Mouse (Mus musculus): Measurements from ENCODE around the gene Bcl2l11. TPM values are rescaled to one million over a fixed set of nuclear protein-coding genes. Genes with fewer than 3 reads are reported as not detected.

Bcl2l11 gene
- total and polyA plus RNA-seq, 3 experiments, result 2.3 to 6.3 TPM; not detected in 1

DNA sequence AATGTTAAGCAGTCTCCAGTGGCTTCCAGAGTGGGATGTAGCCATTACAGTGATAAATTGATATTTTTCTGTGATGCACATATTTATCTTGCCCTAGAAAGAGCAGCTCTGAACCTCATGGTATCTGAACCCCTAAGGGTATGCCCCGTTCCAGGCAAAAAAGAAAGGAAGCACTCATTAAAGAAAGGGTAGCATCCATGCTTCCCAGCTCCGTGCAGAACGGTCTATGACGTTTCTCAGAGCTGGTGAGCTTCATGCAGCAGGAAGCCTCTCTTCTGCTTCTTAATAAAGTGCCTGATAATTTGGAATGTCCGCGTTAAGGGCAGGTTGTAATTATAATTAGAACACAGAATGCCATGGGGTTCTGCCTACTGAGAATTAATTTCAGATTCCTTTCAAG is 46.5 kb upstream of the Bcl2l11 start:
- Histone ChIP-seq H3K79me2 (ENCODE audit: control insufficient read depth, insufficient read depth, low read length, poor library complexity) (no peaks in the 10 kb centered on the region), H3K9ac (ENCODE audit: control insufficient read depth, low read depth, low read length, poor library complexity, severe bottlenecking) (no peak overlapping the region), H3K9me3 (replicated peaks; ENCODE audit: insufficient read depth, low read length) (no peaks in the 10 kb centered on the region), H3K27ac (ENCODE audit: control insufficient read depth, low read depth, low read length) (no peak overlapping the region), H3K27me3 (ENCODE audit: control insufficient read depth in 1 of 2, insufficient read depth in 2 of 2, low read length in 2 of 2) (no peaks in the 10 kb centered on the region), H3K36me3 (ENCODE audit: control insufficient read depth in 1 of 2, insufficient read depth in 2 of 2, low read length in 2 of 2) (peaks cover 0 to 18% of the 10 kb centered on the region in 2 experiments; a peak in 2 of 4 replicates), H3K4me1 (ENCODE audit: control insufficient read depth in 1 of 2, insufficient read depth in 2 of 2, low read length in 2 of 2) (peaks cover 6 to 21% of the 10 kb centered on the region in 2 experiments), H3K4me3 (ENCODE audit: control insufficient read depth in 1 of 2, insufficient read depth in 1 of 2, low read depth in 2 of 2, low read length in 2 of 2) (no peak overlapping the region)
- DNase-seq (ENCODE audit: low read depth, low spot score), result no peak
- TF ChIP-seq JUND (IDR thresholded peaks at IDR 0.05; ENCODE audit: low read depth, low read length) (no peak), RCOR1 (IDR thresholded peaks at IDR 0.05; ENCODE audit: low read depth, low read length) (no peak), CHD1 (IDR thresholded peaks at IDR 0.05; ENCODE audit: low read depth, low read length) (no peak), POLR2AphosphoS5 (IDR thresholded peaks at IDR 0.05; ENCODE audit: borderline replicate concordance, low read depth, low read length) (no peak), NELFE (IDR thresholded peaks at IDR 0.05; ENCODE audit: low read depth, low read length) (no peak), TCF12 (IDR thresholded peaks at IDR 0.05; ENCODE audit: low read depth, low read length) (no peak), MAX (IDR thresholded peaks at IDR 0.05; ENCODE audit: low read length) (no peak), ZC3H11A (IDR thresholded peaks at IDR 0.05; ENCODE audit: low read depth, low read length) (no peak), POLR2A (IDR thresholded peaks at IDR 0.05; ENCODE audit: control insufficient read depth in 1 of 2, insufficient read depth in 1 of 2, low read depth in 1 of 2, low read length in 2 of 2, poor library complexity in 1 of 2) (no peak), TAL1 (IDR thresholded peaks at IDR 0.05; ENCODE audit: low read length) (no peak), GATA1 (IDR thresholded peaks at IDR 0.05; ENCODE audit: low read depth, low read length) (no peak), MAFK (IDR thresholded peaks at IDR 0.05; ENCODE audit: borderline replicate concordance, low read depth, low read length) (no peak)

DNA sequence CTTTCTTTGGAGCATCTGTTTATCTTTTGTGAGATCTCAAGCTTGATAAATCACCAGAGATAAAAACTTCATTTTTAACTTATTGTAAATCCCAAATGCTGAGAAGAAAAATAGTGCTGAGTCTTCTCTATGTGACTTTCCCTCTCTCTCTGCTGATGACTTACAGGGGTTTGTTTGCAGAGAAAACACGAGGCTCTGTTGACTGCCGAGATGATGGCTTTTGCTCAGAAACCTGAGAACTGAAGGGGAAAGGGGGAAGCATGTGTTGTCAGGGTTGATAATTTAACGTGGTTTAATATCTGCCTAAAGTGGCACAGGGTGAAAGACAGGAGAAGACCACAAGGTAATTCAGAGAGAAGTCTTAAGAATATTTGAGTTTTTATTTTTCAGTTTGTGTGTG is 42.0 kb upstream of the Bcl2l11 start:
- H3K9me3 ChIP-seq (replicated peaks; ENCODE audit: insufficient read depth, low read length), result no peaks in the 10 kb centered on the region
- H3K27ac ChIP-seq (ENCODE audit: control insufficient read depth, low read depth, low read length), result peak overlapping the region; percentile 75
- peak; percentile 78 for DNase-seq (ENCODE audit: low read depth, low spot score)
- peak overlapping the region; percentile 13 for H3K9ac ChIP-seq (ENCODE audit: control insufficient read depth, low read depth, low read length, poor library complexity, severe bottlenecking)
- no peaks in the 10 kb centered on the region for H3K79me2 ChIP-seq (ENCODE audit: control insufficient read depth, insufficient read depth, low read length, poor library complexity)
- no peaks in the 10 kb centered on the region for H3K27me3 ChIP-seq (ENCODE audit: control insufficient read depth in 1 of 2, insufficient read depth in 2 of 2, low read length in 2 of 2)
- H3K4me1 ChIP-seq (ENCODE audit: control insufficient read depth in 1 of 2, insufficient read depth in 2 of 2, low read length in 2 of 2), result peaks cover 26% of the 10 kb centered on the region in 2 experiments
- 0 out of 2 replicates have a peak, but pooled peaks have one; percentile 12 for TF ChIP-seq ZNF384 (IDR thresholded peaks at IDR 0.05; ENCODE audit: low read depth, low read length)
- peak; percentile 81 for TF ChIP-seq ETS1 (IDR thresholded peaks at IDR 0.05; ENCODE audit: low read depth, low read length)
- peak; percentile 90 for TF ChIP-seq MXI1 (IDR thresholded peaks at IDR 0.05; ENCODE audit: low read depth, low read length)
- no peak for TF ChIP-seq MEF2A (IDR thresholded peaks at IDR 0.05; ENCODE audit: extremely low read depth, insufficient replicate concordance, low read depth, low read length, poor library complexity, severe bottlenecking)
- TF ChIP-seq POLR2A (IDR thresholded peaks at IDR 0.05; ENCODE audit: control insufficient read depth in 1 of 2, insufficient read depth in 1 of 2, low read depth in 1 of 2, low read length in 2 of 2, poor library complexity in 1 of 2), result no peak
- peak; percentile 15; the same call in 1 of the 2 replicates for TF ChIP-seq CHD2 (IDR thresholded peaks at IDR 0.05; ENCODE audit: low read length)
- TF ChIP-seq E2F4 (IDR thresholded peaks at IDR 0.05; ENCODE audit: borderline replicate concordance, low read depth, low read length), result no peak
- peak; percentile 82 to 90 for TF ChIP-seq EP300 (IDR thresholded peaks at IDR 0.05; ENCODE audit: low read depth in 1 of 2, low read length in 2 of 2)
- no peak for TF ChIP-seq ZKSCAN1 (IDR thresholded peaks at IDR 0.05; ENCODE audit: low read depth, low read length)
- no peak for TF ChIP-seq ELF1 (IDR thresholded peaks at IDR 0.05; ENCODE audit: low read depth, low read length)
- peak; percentile 18; the same call in 1 of the 2 replicates for TF ChIP-seq TBP (IDR thresholded peaks at IDR 0.05; ENCODE audit: low read depth, low read length)
- peak; percentile 88; the same call in 1 of the 2 replicates for TF ChIP-seq MYC (IDR thresholded peaks at IDR 0.05; ENCODE audit: low read depth, low read length)
- peak; percentile 88 for TF ChIP-seq TCF12 (IDR thresholded peaks at IDR 0.05; ENCODE audit: low read depth, low read length)
- 0 out of 2 replicates have a peak, but pooled peaks have one; percentile 53 for TF ChIP-seq BHLHE40 (IDR thresholded peaks at IDR 0.05; ENCODE audit: borderline replicate concordance, low read depth, low read length)
- 0 out of 2 replicates have a peak, but pooled peaks have one; percentile 19 for TF ChIP-seq JUND (IDR thresholded peaks at IDR 0.05; ENCODE audit: low read depth, low read length)
- peak; percentile 53; the same call in 1 of the 2 replicates for TF ChIP-seq MYB (IDR thresholded peaks at IDR 0.05; ENCODE audit: low read depth, low read length)
- peak; percentile 33; the same call in 1 of the 2 replicates for TF ChIP-seq MAFK (IDR thresholded peaks at IDR 0.05; ENCODE audit: borderline replicate concordance, low read depth, low read length)
- peak; percentile 72 for TF ChIP-seq GATA1 (IDR thresholded peaks at IDR 0.05; ENCODE audit: low read depth, low read length)
- TF ChIP-seq RCOR1 (IDR thresholded peaks at IDR 0.05; ENCODE audit: low read depth, low read length), result peak; percentile 65
- peak; percentile 62 for TF ChIP-seq TAL1 (IDR thresholded peaks at IDR 0.05; ENCODE audit: low read length)
- TF ChIP-seq MAX (IDR thresholded peaks at IDR 0.05; ENCODE audit: low read length), result peak; percentile 87
- TF ChIP-seq SIN3A (IDR thresholded peaks at IDR 0.05; ENCODE audit: low read length), result peak; percentile 80
- H3K36me3 ChIP-seq (ENCODE audit: control insufficient read depth in 1 of 2, insufficient read depth in 2 of 2, low read length in 2 of 2), result peaks cover 0 to 37% of the 10 kb centered on the region in 2 experiments; a peak in 2 of 4 replicates
- H3K4me3 ChIP-seq (ENCODE audit: control insufficient read depth in 1 of 2, insufficient read depth in 1 of 2, low read depth in 2 of 2, low read length in 2 of 2), result peak overlapping the region in 1 of 2 experiments; percentile 34; a peak in 2 of 4 replicates
